Mouse (Mus musculus): ENCODE data around the gene Pfdn2.
"Not testable (repeated sequence)": the region's sequence is repeated elsewhere in the genome, so short reads cannot be mapped to it uniquely, and the experiment has no call there.

The Pfdn2 gene

DNA sequence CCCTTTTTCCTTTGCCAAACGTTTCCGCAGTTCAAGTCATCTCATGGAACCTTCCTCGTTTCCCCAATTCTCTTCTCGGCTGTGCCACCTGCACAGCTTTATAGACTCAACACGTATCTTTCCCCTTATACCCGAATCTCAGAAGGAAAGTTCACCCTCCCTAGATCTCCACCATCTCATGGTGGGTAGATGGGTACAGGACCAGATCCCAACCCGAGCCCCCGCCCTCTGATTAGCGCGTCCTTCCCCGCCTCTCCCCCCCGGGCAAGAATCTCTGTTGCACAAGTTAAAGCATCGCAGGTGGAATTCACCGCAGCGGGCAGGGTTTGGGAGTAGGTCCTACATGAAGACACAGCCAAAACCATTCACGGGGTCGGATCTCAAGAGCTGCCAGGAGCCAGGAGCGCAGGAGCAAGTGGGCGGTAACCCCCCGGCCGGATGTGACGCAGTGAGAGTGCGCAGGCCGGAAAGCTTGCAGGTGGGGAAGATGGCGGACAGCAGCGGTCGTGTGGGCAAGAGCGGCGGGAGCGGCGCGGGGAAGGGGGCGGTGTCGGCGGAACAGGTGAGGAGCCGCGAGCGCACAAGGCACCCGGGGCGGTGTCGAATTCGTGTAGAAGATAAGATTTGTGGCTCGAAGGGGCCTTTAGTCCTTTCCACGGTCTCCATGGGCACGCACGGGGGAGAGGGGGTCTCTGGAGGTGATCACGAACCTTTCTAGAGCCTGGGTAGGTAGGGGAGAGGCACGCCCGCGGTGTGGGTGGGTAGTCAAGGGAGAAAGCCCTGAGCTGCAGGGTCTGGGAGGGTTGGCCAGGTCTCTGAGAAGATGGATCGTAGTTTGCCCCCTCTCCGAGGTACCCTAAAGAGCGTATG, at the start of gene Pfdn2, which contains the start of gene Nit1:
Pfdn2 (plus strand) TSS at position 446 of the 870 bp plus-strand sequence.
Nit1 (minus strand) TSS at position 422 of the 870 bp plus-strand sequence.
- peak; percentile 95 to 96 for DNase-seq

DNA sequence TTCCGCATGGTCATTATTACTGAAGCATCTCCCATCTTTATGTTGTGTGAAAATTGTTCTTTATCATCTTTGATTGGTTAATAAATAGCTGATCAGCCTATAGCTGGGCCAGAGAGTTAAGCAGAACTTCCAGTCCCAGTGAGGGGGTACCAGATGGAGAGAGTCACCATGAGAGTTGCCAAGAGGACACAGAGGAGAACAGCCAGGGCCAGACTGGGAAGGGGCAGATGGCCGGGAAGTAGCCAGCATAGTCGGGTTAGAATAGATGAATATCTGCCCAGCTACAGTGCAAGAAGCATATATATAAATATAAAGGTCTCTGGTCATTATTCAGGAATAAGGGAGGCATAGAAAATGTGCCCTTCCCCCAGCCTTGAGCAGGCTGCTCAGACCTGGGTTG, 47.2 kb upstream of the Pfdn2 start:
- DNase-seq = no peak

DNA sequence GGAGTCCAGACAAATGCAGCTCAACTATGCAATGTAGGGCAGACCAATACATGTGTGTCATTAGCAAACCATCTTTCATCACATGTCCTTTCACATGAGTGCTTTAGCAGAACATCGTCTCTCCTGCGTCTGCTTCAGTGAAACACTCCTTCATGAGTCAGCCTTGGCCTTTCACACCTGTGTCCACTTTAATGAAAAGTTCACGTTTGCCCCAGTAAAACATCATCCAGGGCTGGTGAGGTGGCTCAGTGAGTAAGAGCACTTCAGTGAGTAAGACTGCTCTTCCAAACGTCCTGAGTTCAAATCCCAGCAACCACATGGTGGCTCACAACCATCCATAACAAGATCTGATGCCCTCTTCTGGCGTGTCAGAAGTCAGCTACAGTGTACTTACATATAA, 39.3 kb upstream of the Pfdn2 start:
- not testable (repeated sequence) for DNase-seq

DNA sequence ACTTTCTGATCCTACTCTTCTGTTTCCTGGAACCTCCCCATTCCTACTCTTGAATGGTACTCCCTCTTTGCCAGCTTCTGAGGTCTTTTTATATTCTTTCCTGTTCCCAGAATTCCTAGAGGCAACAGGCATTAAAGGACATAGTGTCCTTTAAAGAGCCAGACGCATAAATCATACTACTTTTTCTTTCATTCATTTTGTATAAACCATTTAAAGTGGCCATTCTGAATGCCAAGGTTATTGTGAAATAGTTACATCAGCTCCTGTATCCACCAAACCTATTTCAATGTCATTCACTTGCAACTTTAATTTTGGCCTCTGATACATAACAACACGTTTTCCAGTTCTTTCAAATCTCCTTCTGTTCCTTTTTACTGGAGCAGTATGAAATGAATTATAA, 36.1 kb upstream of the Pfdn2 start:
- DNase-seq = no peak

DNA sequence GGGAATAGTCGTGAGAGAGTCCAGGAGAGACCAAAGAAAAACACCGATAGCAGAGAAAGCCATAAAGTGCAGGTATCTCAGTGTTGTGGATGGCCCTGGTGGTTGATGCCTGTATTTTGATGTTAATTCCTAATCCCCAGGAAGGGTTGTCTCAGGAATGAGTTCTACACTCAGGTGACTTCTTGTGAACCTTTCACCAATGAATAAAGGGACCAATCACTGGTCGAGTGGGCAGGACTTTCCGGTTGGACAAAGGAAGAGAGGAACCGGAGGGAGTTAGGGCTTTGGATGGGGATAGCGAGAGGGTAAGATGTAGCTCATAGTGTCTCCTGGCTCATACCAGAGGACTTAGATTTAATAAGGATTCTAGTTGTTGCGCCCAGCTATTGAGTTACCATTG, 25.7 kb upstream of the Pfdn2 start:
- peak; percentile 47 to 52 for DNase-seq

DNA sequence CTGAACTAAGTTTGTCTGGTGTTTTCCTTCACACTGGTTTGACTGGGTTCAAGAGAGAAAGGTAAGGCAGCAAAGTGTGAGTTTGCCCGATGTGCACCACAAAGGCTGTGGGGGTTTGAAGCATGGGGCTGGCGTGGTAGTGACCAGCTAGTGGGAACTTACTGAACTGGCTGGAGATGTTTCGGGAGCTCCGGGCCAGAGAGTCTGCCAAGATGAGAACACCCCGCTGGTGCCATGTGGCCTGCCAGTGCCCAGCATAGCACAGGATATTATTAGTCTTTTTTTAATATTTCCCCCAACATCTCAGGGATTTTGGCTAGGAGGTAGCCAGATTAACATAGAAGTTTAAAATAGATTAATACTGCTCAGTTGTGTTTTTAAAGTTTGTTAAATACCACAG, 25.3 kb upstream of the Pfdn2 start:
- DNase-seq = no peak

DNA sequence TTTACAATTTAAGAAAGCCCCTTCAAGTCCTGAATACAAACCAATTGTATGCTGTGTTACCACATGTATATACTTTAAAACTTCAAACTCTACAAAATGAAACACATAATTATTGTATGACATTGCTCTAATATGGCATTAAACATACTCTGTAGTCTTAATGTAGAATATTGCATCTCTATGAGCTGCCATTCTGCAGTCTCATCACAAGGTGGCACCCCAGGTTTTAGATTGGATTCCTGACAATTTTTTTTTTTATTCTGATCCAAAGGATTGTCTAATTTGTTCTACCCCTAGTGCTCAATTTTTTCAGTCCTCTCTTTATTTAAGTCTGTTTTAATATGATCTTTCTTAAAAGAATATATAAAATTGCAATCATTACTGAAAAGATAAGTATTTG, 24.1 kb upstream of the Pfdn2 start:
- peak; percentile 24 to 27 for DNase-seq

DNA sequence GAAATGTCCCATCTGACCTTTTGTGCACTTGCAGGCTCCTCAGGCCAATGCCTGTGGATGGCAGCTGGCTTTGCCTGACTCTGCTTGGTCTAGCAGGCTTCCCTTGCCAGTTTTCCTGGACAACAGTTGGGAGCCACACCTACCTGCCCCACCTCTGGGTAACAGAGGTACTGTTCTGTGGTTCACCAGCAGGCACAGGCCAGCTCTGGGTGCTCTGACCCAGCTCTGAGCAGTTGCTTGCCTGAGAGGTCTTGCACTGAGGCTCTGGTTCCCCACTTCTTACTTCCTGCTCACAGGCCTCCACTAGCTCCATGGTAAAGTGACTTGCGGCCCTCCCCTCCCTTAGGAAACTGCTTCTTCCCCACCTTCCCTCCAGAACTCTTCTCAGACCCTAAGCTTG, 23.5 kb upstream of the Pfdn2 start:
- DNase-seq = peak; percentile 63 to 64

DNA sequence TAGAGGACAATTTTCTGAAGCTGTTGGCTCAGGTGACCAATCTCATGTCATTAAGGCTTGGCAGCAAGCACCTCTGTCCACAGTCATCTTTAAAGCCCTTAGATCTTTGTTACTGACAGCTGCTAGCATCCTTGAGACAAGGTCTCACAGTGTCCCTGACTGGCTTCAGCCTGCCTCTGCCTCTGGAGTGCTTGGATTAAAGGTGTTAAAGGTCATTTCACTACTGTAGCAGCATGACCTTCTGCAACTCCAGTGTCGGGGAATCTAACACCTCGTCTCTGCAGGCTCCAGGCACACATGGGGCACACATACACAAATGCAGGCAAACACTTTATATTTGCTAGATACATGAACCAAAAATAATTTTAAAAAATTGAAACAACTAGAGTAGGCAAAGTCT, 19.9 kb upstream of the Pfdn2 start:
- no peak for DNase-seq

DNA sequence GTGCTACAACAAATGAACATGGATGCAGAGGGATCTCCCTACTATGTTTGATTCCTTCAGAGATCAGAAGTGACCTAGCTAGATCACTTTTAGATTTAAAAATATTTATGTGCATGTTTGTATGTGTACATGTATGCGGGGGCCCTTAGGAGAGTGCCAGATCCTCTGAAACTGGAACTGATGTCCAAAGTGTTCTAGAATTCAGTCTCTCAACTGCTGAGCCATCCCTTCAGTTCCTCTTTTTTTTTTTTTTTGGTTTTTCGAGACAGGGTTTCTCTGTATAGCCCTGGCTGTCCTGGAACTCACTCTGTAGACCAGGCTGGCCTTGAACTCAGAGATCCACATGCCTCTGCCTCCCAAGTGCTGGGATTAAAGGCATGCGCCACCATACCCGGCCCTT, 18.9 kb upstream of the Pfdn2 start:
- not testable (repeated sequence) for DNase-seq

DNA sequence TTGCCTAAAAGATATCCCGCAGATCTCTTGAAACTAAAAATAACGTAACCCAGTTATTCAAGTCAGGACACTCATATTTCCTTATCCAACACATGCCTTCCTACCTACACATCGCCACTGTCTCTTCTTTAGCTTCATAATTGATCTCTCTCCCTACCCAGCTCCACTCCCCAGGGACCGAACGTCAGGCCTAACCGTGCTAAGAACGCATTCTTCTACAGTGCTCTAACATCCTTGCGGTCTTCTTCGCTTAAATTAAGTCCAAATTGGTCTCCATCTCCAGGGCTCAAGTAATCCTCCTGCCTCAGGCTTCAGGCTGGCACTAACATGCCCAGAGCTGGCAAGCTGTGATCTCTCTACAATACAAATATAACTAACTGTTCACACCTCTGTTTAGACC, 17.2 kb upstream of the Pfdn2 start:
- DNase-seq = no peak

DNA sequence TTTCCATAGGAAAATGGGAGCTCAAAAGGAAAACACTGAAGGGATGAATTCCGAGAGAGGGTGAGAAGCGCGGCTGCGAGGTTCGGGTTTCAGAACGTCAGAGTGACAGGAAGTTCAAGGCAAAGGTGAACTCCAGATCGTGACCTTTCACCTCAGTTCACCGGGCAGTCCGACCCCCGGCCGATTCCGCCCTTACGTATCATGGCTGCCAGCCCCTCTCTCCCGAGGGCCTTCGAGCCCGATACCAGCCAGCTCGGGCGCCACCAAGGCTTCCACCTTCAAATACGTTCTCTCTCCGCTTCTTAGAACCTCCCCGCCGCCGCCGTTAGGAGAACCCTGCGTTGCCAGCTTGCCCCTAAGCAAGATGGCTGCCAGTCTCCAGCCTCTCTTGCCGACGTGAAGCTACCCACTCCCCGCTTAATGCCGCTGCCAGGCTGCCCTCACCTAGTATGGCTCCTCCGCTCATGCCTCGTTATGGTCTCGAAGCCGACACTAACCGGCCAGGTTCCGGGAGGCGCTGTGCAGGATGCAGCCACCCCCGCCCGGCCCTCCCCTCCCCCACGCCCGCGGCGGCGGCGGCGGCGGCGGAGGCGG, 16.5 kb upstream of the Pfdn2 start, which contains the start of gene Dedd:
Dedd (plus strand) TSS at position 307 of the 594 bp plus-strand sequence.
- peak; percentile 90 to 95 for DNase-seq

DNA sequence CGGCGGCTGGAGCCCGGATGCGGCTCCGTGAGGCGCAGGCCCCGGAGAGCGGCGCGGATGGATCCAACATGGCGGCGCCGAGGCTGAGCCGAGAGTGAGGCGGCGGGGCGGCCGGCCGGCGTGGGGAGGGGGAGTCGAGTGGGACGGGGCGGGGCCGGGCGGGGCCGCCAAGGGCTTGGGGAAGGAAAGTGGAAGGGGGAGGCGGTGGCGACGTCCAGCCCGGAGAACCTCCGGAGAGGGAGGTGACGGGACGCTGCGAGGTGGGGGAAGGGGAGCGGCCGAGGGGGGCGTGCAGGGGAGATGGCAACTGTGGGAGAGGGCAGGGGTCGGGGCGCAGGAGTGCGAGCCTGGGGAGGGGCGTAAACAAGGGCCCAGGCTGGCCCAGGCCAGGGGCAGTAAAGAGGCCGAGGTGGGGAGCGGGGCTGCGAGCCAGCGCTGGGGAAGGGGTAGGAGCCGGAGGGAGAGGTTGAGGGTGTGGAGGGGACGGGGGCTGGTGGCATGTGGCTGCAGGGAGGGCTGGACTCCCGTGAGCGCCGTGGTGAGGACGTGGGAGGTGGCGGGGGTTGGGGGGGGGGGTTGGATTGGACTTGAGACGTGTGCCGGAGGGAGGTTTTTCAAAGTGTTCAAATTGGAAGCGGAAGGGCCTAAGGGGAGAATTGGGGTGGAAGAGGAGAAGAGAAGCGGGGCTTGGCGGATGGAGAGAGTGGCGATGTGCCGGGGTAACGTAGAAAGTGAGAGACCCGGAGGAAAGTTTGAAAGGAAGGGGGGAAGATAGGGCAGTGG, 15.8 kb upstream of the Pfdn2 start:
- peak; percentile 32 to 88 for DNase-seq

DNA sequence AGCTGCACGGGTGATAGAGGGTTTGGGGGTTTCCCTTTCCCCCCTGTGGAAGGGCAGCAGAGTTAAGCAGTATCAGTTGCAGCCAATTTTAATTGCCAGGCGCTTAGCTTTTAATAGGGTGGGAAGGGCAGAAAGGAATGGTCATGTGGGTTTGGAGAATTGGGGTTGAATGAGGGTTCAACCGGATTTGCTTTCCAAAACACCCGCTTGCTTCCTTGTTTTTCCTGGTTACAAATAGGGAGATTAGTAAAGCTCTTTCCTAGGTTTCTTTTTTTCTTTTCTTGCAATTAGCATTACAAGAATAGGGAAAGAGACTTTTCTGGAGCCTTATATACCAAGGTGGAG, 15.3 kb upstream of the Pfdn2 start:
- peak; percentile 24 to 25 for DNase-seq

DNA sequence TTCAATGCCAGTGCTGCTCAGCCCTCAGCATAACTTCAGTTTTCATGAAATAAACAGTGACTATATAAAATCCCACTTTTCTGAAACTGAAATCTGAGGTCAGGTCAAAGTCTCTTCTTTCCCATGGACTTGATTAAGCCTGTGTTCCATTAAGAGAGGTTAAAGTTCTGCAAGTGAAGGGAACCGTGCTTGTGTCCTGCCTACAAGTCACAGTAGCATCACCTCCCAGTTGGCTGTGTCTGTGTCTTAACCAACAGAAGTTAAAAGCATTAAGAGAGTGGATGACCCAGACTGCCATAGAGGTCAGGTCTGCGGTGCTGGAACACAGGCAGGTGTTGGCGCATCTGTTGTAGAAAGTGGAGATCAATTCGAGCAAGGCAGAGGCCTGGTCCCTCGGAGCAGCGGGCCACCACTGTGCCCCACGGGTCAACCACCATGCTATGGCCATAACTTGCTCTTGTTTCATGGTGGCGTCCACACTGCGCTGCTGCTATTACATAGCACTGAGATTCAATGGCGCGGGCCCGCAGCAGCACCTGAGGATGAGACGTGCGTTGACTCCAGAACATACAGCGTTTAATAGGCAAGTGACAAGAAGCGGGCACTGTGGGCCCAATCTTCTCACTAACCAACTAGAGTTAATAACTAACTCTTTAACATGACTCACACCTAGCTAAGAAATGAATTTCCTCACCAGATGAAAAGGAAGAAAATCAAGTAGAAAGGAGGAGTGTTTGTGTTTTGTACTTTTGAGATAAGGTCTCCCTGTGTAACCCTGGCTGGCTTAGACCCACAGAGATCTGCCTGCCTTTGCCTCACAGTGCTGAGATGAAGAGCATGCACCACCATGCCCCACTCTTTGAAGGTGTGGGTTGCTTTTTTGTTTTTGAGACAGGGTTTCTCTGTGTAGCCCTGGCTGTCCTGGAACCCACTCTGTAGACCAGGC, 2.9 kb upstream of the Pfdn2 start:
- DNase-seq = peak; percentile 42 to 66

DNA sequence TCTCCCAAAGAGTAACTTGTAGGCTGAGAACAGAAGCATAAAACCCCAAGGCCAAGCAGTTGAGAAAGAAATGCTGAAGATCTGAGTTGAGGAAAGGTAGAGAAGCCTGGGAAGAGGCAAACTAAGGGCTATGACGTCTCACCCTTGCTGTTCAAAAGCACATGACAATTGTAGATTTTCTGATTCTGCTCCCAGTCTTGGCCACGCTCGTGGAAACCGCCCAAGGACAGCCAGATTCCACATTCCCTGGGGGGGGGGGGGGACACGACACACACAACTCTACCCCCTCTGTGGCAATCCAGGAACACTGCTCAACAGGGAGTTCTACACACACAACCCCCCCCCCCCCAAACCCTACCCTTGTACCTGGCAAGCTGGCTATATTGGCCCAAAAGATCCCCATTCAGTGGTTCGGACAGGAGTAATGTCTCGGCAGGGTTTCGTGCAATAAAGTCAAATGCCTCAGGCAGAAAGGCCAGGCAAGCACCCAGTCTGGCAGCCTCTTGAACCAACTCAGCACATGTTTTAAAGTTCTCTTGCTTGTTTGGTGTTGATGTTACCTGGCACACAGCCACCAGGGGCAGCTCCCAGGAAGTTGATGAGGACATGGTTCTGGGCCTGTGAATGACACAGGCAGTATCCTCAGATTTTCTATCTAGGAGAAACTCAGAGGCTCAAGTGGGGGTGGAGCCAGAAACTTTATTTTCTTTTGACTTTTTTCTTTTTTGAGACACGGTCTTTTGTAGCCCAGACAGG, 1.4 kb upstream of the Pfdn2 start:
- DNase-seq = peak; percentile 86

DNA sequence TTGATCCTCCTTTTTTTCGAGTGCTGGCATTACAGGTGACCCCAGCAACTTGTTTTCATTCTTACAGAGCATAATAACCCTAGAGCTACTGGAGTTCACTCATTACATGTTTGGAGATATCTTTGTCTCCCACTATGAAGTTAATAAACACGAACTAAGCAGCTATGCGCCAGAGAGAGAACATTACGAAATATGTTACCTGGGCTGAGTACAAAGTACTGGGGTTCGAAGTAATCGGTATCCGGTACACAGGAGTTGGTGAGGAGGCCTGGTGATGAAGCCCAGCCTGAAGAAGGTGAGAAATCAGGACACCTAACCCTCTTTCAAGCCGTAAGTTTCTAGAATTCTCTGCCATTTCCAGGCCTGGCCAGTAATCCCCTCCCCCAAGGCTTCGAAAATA, 755 bp upstream of the Pfdn2 start:
- DNase-seq = no peak

DNA sequence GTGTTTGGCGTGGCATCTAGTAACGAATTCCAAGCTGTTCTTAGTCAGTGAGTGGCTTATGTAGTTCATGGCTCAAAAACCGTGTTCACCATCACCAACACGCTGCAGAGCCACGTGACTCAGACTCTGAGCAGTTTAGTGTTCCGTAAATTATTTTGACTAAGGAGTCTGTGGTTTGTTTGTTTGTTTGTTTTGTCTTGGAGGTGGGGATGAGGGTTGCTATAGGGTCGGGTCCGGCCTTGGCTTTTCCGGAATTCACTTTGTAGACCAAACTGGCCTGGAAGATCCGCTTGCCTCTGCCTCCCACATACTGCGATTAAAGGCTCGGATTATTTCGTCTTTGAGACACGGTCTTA, 603 bp downstream of the Pfdn2 start:
- DNase-seq = peak in 1 of 2 experiments; percentile 37

DNA sequence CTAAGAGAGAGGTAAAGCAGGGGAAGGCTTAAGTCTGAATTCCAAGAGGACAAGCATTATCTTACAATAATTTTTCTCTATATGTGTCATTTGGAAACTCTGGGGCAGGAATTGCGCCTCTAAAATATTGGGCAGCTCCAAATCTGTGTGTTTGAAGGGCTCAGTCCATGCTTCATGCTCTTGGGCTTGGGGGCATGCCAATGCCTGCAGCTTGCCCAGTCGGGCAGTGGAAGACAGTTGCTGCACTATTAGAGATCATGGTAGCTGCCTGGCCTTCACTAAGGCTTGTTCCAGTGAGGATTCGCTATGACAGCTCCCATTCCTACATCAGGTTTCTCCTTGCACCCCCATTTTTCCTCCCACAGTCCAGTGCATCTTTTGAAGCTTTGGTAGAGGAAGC, 3.2 kb downstream of the Pfdn2 start:
- DNase-seq = peak in 1 of 2 experiments; percentile 39

DNA sequence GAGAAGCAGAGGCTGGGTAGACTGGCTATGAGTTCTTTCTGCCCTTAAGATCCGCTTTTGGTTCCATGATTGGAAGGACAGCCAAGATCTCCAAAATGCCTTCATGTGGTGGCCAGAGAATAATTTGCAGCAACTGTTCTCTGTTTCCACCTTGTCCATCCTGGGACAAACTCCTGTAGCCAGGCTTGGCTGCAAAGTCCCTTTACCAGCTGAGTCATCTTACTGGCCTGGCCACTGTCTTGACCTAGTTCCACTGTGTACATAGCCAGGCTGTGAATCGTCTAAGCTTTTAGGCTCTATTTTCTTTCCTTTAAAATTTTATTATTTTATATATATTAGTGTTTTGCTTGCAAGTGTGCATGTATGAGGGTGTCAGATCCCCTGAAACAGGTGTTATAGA, 3.7 kb downstream of the Pfdn2 start:
- no peak for DNase-seq

DNA sequence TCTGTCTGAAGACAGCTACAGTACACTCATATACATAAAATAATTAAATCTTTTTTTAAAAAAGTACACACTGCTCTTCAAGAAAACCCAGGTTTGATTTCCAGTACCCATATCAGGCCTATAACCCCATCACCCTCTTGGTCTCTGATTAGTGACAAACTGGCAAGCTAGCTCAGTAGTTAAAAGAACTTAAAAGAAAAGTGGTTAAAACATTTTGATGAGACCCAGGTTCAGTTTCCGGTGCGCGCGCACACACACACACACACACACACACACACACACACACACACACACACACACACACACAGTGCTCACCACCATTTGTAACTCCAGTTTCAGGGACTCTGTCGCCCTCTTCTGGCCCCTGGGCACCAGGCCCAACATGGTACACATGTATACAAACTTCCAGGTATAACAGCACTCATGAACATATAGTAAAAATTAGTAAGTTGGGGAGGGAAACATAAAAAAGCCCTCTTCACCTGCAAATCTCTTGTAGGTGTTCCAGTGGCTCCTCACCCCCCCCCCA, 10.4 kb downstream of the Pfdn2 start:
- peak; percentile 23 to 68 for DNase-seq

Data from kidney, postnatal 36 days (tissue).